Mouse (Mus musculus) stomach, postnatal 0 days (tissue): ENCODE measurements around the gene Tiparp.

Experiments
- CTCF ChIP-seq: IDR thresholded peaks from 2 replicates; pipeline ENCODE4 v1.5.1; 2016; ENCODE audit warnings: antibody characterized with exemption, low read depth, mild to moderate bottlenecking, moderate library complexity
- EP300 ChIP-seq: optimal IDR thresholded peaks from 2 replicates; pipeline ENCODE3; 2016; ENCODE audit warnings: antibody characterized with exemption

DNA sequence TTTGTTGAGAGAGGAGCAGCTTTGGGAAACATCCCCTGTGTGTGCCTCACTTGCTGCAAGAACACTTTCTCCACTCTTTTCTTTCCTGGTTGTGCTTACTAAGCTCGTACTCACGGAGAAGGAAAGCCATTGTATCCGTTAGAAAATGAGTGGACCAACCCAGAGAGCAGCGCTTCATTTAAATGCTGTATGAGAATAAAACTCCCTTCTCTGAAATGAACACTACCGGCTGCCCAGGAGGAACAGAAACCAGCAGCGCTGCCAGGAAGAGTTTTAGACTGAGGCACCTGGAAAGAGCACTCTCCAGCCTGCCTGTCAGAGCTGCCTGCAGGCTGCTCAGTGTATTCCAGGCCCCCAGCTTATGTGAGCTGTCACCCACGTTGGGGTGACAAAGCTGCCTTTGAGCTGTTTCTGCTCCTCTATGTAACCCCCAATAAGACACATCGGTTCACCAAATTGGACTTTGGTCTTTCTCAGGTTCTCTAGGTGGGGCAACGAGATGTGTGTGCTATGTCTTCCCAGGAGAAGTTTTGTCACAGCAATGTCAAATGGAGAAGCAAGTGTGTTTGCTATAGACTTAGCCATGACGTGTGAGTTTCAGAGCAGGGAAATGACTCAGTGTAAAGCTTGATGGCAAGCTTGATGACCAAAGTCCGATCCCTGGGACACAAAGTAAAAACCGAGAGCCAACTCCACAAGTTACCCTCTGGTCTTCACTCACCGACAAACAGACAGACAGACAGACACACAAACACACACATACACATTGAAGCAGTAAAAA, 10.3 kb upstream of the Tiparp start:
- TF ChIP-seq CTCF: no peak
- no peak for TF ChIP-seq EP300
